Mouse (Mus musculus) kidney, adult 8-10 months (tissue): ENCODE measurements around the gene Slc35f1.

ENCODE experiments used
- DNase-seq, 2 experiments: peaks; one replicate each; pipeline ENCODE4 v3.0.0; 2022

Gene Slc35f1

DNA sequence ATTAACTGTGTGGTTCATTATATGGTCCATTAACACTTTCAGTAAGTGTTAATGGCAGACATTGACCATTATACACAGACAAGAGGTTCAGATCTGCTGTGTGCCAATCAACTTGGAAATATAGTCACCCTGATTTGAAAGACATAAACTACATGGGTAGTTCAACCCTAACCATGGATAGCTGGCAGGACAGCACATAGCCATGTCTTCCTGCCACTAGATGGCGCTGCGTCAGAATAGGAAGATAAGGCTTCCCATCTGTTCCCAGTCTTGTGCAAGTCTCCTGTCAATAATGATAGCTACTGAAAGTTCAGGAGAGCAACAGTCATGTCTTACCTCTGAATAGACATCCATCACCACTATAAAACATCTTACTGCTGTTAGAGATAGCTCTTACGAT lies 424.7 kb downstream of the Slc35f1 start:
- DNase-seq = peak; percentile 24 to 73

DNA sequence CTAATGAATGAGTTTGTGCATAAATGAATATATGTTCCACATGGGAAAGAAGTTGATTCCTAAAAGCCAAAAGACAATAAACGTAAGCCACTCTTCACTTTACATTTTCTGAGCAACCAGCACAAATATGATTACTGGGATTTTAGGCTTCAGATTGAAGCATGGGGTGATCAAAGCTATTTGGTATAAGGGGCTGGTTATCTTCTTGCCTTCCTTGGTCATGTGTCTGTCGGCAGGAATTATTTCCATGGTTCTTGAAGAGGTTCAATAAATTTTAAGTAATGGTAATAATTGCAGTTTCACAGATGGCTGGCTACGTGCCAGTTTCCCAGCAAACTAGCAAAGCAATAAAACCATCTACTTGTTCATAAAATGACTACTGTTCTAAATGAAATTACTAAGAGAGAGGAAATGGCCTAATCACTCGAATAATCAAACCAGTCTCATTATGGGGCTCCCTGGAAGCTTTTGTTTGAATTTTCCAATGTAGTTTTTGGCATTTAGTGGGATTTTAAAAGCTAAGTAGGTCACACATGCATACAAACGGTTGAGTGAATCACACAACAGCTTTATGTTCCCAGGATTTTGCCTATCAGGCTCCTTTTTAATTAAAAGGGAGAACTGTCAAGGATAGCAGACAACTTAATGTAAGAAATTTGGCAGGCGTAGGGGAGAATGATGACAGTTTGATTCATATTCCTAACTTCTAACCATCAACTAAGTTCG lies 425.5 kb downstream of the Slc35f1 start:
- DNase-seq = no peak

DNA sequence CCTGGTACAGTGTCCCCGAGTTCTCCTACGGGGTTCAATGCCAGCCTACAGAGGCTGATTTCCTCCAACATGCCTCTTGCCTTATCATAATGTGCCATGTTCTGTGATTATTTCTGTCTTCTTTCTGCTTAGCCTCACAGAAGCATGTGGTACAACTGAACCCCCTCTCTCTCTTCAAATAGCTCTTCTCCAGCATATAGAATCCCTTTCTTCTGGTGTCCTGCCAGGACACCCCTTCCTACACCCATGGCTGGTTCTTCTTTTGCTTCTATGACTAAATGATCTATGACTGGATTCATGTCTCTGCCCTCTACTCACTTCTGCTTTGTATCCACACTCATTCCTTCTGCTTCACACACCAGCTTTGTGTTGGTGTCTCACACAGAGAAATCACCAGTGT lies 430.3 kb downstream of the Slc35f1 start:
- DNase-seq = no peak

DNA sequence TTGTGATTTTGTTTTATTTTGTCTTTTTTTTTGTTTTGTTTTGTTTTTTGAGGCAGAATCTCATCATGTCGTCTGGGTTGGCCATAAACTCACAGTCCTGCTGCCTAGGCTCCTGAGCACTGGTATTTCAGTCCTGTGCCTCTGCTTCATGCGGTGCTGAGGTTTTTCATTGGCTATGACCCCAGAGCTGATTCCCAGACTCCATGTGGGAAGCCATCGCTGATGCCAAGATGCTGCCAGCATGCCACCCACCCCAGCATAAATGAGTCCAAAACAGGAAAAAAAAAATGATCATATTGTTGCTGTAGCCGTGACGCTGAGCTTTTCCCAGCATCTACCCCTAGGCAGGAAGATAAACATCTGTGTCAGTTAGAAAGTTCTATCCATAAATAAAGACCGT lies 434.0 kb downstream of the Slc35f1 start:
- DNase-seq = no peak

DNA sequence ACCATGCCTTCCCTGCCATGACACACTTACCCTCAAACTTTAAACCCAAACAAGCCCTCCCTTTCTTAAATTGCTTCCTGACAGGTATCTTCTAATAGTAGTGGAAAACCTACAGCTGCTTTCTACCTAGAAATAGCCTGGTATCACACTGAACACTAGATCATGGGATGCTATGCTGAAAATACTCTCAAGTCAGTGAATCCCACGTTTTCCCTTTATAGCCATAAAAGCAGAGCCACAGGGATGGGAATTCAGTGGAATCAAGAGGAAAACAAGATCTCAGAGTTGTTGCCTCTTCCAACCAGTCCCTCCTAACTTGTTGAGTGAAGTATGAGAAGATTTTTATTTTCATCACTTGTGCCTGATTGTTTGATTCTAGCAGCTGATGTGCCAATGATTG lies 442.4 kb downstream of the Slc35f1 start:
- no peak for DNase-seq

DNA sequence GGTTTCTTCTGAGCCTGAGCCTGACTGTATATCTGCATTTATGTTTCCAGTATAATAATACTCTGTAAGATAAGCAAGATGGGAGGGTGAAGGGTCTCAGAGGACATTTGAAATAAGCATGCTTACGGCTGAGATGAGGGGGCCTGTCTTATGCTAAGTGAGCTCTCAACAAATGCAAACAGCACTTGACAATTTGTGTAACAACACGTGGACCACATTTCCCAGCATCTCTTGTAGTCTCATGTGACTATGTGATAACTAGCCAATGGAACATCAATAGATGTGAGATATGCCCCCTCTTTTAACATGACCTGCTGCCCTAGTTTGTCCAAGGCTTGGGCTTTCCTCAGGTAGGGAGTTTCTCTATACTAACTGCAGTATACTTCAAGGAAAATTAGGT lies 460.0 kb downstream of the Slc35f1 start:
- no peak for DNase-seq

DNA sequence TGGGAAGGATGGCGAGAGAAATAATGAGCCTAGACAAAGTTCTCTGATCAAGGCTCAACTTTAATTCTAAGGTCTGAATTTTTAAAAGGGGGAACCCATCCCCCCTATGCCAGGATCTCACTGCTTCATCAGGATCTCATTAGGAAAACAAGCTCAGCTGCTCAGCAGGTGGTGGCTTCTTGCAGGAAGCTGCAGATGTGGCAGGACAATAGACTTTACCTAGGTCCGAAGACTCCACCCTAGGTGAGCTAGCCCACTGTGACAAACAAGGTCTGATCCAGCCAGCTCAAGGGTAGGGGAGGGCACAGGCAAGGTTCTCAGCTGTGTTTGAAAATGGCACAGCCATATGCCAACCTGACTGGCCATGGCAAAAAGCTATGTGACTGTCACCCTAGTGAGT lies 460.6 kb downstream of the Slc35f1 start:
- DNase-seq = no peak

DNA sequence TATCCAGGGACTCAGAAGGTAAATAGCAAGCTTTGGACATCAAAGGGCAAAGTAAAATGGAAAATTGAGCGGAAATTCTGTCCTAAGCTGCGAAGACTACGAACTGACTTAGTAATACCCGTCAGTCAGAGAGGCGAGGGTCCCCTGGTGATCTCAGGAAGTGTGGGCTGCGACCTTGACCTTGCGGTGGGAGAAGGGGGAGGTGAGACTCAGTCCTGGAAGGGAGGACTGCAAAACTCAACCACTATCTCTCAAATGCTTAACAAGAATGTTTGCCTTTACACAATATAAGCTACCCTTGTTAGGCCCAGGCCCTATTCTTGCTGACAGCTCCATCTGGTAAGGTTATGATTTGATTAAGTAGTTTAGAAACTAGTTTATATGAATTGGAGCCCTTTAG lies 466.0 kb downstream of the Slc35f1 start:
- DNase-seq = no peak

DNA sequence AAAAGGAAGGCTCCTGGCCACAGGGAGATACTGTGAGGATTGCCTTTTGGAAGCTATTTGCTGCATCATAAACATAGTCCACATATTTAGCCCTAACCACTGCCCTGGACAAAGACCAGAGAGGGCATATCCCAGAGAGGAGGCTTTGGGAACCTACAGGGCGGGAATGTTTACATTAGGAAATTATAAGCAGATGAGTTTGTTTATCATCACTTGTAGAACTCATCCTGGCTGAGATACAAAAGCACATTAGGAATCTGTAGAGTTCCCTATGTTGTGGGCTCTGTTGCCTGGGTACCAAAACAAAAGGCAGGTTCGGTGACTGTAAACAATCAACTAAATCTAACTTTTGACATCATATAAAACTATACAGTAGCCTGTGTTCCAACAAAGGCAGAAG lies 467.4 kb downstream of the Slc35f1 start:
- no peak for DNase-seq
